Mouse (Mus musculus) cerebellum, adult 18-20 months (tissue): ENCODE results near the gene Csnk1e.
"Not testable (repeated sequence)": the region's sequence is repeated elsewhere in the genome, so short reads cannot be mapped to it uniquely, and the experiment has no call there.

Source experiments
- DNase-seq, 2 experiments: peaks; one replicate each; pipeline ENCODE4 v3.0.0; 2021

Gene Csnk1e

GRCm38 (mm10) chr15:79455106-79455810 is at the start of gene Csnk1e:
TSS of gene Csnk1e (minus strand) at chr15:79455566.
- DNase-seq, result peak; percentile 24 to 39

- DNase-seq, result no peak
Observed at GRCm38 (mm10) chr15:79504707-79505452, 49.5 kb upstream of the Csnk1e start, which contains the start of gene Kcnj4. TSS of gene Kcnj4 (minus strand) at chr15:79505241.

- no peak for DNase-seq
Observed at GRCm38 (mm10) chr15:79503438-79503837, 48.1 kb upstream of the Csnk1e start.

- no peak for DNase-seq
Observed at GRCm38 (mm10) chr15:79502891-79503341, 47.5 kb upstream of the Csnk1e start.

- no peak for DNase-seq
Observed at GRCm38 (mm10) chr15:79500110-79500509, 44.7 kb upstream of the Csnk1e start.

- no peak for DNase-seq
Observed at GRCm38 (mm10) chr15:79493527-79493926, 38.2 kb upstream of the Csnk1e start.

- DNase-seq, result no peak
Observed at GRCm38 (mm10) chr15:79489463-79489862, 34.1 kb upstream of the Csnk1e start.

GRCm38 (mm10) chr15:79481181-79481688 is 25.9 kb upstream of the Csnk1e start:
- no peak for DNase-seq

- DNase-seq, result no peak
Observed at GRCm38 (mm10) chr15:79477227-79477626, 21.9 kb upstream of the Csnk1e start.

GRCm38 (mm10) chr15:79473638-79474355 is 18.4 kb upstream of the Csnk1e start:
- no peak for DNase-seq

GRCm38 (mm10) chr15:79473042-79473441 is 17.7 kb upstream of the Csnk1e start:
- DNase-seq, result no peak

GRCm38 (mm10) chr15:79471095-79471494 is 15.7 kb upstream of the Csnk1e start:
- DNase-seq, result no peak

GRCm38 (mm10) chr15:79470583-79470982 is 15.2 kb upstream of the Csnk1e start:
- no peak for DNase-seq

- DNase-seq, result no peak
Observed at GRCm38 (mm10) chr15:79469577-79469976, 14.2 kb upstream of the Csnk1e start.

- peak; percentile 77 to 89 for DNase-seq
Observed at GRCm38 (mm10) chr15:79466601-79467286, 11.4 kb upstream of the Csnk1e start.

- no peak for DNase-seq
Observed at GRCm38 (mm10) chr15:79456546-79456945, 1.2 kb upstream of the Csnk1e start.

GRCm38 (mm10) chr15:79456104-79456503 is 738 bp upstream of the Csnk1e start:
- not testable (repeated sequence) for DNase-seq

- DNase-seq, result no peak
Observed at GRCm38 (mm10) chr15:79453831-79454230, 1.5 kb downstream of the Csnk1e start.

- no peak for DNase-seq
Observed at GRCm38 (mm10) chr15:79448041-79448440, 7.3 kb downstream of the Csnk1e start.

GRCm38 (mm10) chr15:79445786-79446654 is 9.3 kb downstream of the Csnk1e start:
- DNase-seq, result no peak

- no peak for DNase-seq
Observed at GRCm38 (mm10) chr15:79443856-79444410, 11.4 kb downstream of the Csnk1e start.
